Mouse (Mus musculus) limb, embryonic 13.5 days (tissue): ENCODE measurements at regions not wholly inside any gene's neighbourhood (a gene's known extent, or its start where the extent isn't known, plus 50 kb on each side); places are given as distances from the start of the nearest gene placed in this dataset.
A peak's percentile ranks its signal among the peaks of the same experiment; 100 is the strongest.

Source experiments
- ATAC-seq: fragments of 200-750 bp; cut with Nextera tagmentation; 2 replicates; pipeline ENCODE4 v1.8.0; 2017; ENCODE audit warnings: low read depth, moderate number of reproducible peaks, moderate TSS enrichment; ENCODE audit not compliant: low FRiP score
- H3K27ac ChIP-seq: fragments of 300-500 bp; sonication (generic); 2 replicates; pipeline ENCODE4 v1.5.1; 2015; ENCODE audit warnings: inconsistent platforms, mild to moderate bottlenecking, moderate library complexity
- H3K27me3 ChIP-seq: fragments of 300-500 bp; sonication (generic); 2 replicates; pipeline ENCODE4 v1.6.1; 2015; ENCODE audit warnings: mild to moderate bottlenecking, inconsistent platforms
- H3K36me3 ChIP-seq: fragments of 300-500 bp; sonication (generic); 2 replicates; pipeline ENCODE4 v1.6.1; 2015; ENCODE audit warnings: inconsistent platforms, mild to moderate bottlenecking, moderate library complexity
- H3K4me1 ChIP-seq: fragments of 300-500 bp; sonication (generic); 2 replicates; pipeline ENCODE4 v1.6.1; 2015; ENCODE audit warnings: inconsistent platforms
- H3K4me2 ChIP-seq: fragments of 300-500 bp; sonication (generic); replicated peaks from 2 replicates; pipeline ENCODE4 v1.6.1; 2015; ENCODE audit warnings: inconsistent platforms, mild to moderate bottlenecking, moderate library complexity
- H3K4me3 ChIP-seq: fragments of 300-500 bp; sonication (generic); 2 replicates; pipeline ENCODE4 v1.5.1; 2015; ENCODE audit warnings: moderate library complexity, mild to moderate bottlenecking, inconsistent platforms
- H3K9ac ChIP-seq: fragments of 300-500 bp; sonication (generic); 2 replicates; pipeline ENCODE4 v1.6.1; 2015; ENCODE audit warnings: mild to moderate bottlenecking, inconsistent platforms
- H3K9me3 ChIP-seq: fragments of 300-500 bp; sonication (generic); 2 replicates; pipeline ENCODE4 v1.6.1; 2016; ENCODE audit warnings: inconsistent platforms
- WGBS: fragments of 180-500 bp; shearing (Covaris S2); methylation state at CpG from one replicate; pipeline ENCODE4 v1.1.7; 2015; 5-methylcytosine and 5-hydroxymethylcytosine counted together

DNA sequence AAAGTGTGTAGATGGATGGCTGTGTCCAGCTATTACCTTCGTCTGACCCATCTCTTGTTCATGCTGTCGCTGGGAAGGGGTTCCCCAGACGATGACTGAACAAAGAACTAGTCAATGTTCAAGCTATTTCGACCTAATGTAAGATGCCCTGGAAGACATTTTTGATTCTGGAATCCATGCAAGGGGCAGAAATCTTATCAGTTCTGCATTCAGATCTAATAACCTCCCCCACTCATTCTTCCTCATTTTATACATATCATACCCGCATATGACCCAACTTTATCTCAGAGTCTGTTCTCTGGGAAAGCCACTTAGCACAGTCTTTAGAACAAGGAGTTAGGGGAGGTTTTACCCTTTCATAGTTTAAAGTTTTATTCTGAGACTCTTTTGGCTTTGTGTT, 52.2 kb upstream of the 2310009B15Rik start:
- H3K9ac ChIP-seq = no peak overlapping the region
- no peak overlapping the region for H3K4me2 ChIP-seq
- no peaks in the 10 kb centered on the region for H3K27me3 ChIP-seq
- no peak overlapping the region for H3K4me3 ChIP-seq
- no peaks in the 10 kb centered on the region for H3K9me3 ChIP-seq
- whole genome bisulfite sequencing = 83% methylated on average over 5 of the region's 5 CpGs
- peaks cover 4% of the 10 kb centered on the region; the same call in 1 of the 2 replicates for H3K4me1 ChIP-seq
- no peak for ATAC-seq
- H3K27ac ChIP-seq = no peak overlapping the region
- no peaks in the 10 kb centered on the region for H3K36me3 ChIP-seq

GRCm38 (mm10) chr1:138909654-138910053, 53.0 kb upstream of the 2310009B15Rik start:
- H3K4me1 ChIP-seq = peaks cover 4% of the 10 kb centered on the region; the same call in 1 of the 2 replicates

DNA sequence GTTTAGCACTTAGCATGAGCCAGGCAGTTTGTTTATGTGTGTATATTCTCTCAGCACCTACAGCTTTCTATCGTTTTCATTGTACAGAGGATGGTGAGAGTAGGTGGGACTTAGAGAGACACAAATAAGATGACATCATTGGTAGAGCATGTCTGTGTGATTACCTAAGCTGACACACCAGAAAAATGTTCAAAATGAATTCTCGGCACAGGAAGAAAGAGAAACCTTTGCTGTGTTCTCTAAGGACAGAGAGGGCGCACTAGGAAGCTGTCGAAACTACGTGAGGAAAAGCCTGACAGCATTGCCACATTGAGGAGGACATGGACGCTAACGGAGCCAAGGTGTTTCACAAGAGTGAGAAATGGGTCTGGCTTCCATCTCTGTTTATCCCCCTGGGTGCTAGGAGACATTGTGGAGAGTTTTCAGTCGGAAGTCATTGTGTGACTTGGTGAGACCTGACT, 51.0 kb upstream of the Dennd1b start:
- 39% methylated on average over 8 of the region's 8 CpGs for WGBS
- H3K4me2 ChIP-seq = peak overlapping the region; percentile 44
- no peak overlapping the region for H3K27ac ChIP-seq
- peaks cover 4% of the 10 kb centered on the region; the same call in 1 of the 2 replicates for H3K4me1 ChIP-seq
- no peak for ATAC-seq
- no peaks in the 10 kb centered on the region for H3K9me3 ChIP-seq
- H3K36me3 ChIP-seq = no peaks in the 10 kb centered on the region
- H3K4me3 ChIP-seq = no peak overlapping the region
- H3K9ac ChIP-seq = no peak overlapping the region
- no peaks in the 10 kb centered on the region for H3K27me3 ChIP-seq

More at GRCm38 (mm10) chr1:138909654-138910053, 53.0 kb upstream of the 2310009B15Rik start:
- no peak overlapping the region for H3K4me2 ChIP-seq
- H3K27me3 ChIP-seq = no peaks in the 10 kb centered on the region
- H3K36me3 ChIP-seq = no peaks in the 10 kb centered on the region
- ATAC-seq = no peak
- no peak overlapping the region for H3K4me3 ChIP-seq
- WGBS = 18% methylated on average over 2 of the region's 2 CpGs
- H3K27ac ChIP-seq = no peak overlapping the region
- H3K9me3 ChIP-seq = no peaks in the 10 kb centered on the region
- no peak overlapping the region for H3K9ac ChIP-seq

DNA sequence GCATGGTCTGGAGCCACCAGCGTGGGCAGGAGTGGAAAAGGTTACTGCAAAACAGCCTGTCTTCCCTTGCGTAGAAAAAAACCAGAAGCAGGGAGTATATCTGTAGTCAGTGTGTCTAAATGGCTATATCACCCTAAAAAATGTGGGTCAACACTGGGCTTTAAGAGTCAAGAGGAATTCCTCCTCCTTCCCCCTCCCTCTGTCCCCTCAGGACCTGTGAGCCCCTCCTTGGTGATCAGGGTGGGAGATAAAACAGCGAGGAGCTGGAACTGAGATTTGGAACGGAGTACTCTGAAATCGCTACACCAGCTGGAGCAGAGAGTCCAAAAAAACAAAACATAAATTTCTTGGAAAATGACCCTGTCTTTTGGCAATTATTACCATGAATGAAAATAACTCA, 50.3 kb upstream of the Dennd1b start:
- Histone ChIP-seq H3K9ac (no peak overlapping the region), H3K9me3 (no peaks in the 10 kb centered on the region), H3K4me3 (no peak overlapping the region), H3K36me3 (no peaks in the 10 kb centered on the region), H3K4me2 (no peak overlapping the region), H3K4me1 (peaks cover 4% of the 10 kb centered on the region; the same call in 1 of the 2 replicates), H3K27me3 (no peaks in the 10 kb centered on the region), H3K27ac (no peak overlapping the region)
- 51% methylated on average over 5 of the region's 5 CpGs for WGBS
- ATAC-seq = no peak

- Histone ChIP-seq H3K4me1 (peaks cover 4% of the 10 kb centered on the region; the same call in 1 of the 2 replicates), H3K27me3 (no peaks in the 10 kb centered on the region), H3K27ac (no peak overlapping the region), H3K9ac (no peak overlapping the region), H3K36me3 (no peaks in the 10 kb centered on the region), H3K4me3 (no peak overlapping the region), H3K9me3 (no peaks in the 10 kb centered on the region), H3K4me2 (no peak overlapping the region)
- no peak for ATAC-seq
- 90% methylated on average over 4 of the region's 4 CpGs for WGBS
These were observed 49.8 kb upstream of the Dennd1b start for GRCm38 (mm10) chr1:138913428-138913827.
